Mouse (Mus musculus) lung, postnatal 10 days (tissue): ENCODE results near the gene Dlg5.

Source experiments
- DNase-seq: peaks from one replicate; pipeline ENCODE4 v3.0.0; 2021

Gene Dlg5

GRCm38 (mm10) chr14:24185514-24185913, 60.2 kb downstream of the Dlg5 start:
- no peak for DNase-seq

- DNase-seq: no peak
Observed at GRCm38 (mm10) chr14:24182955-24183354, 62.8 kb downstream of the Dlg5 start.

- peak; percentile 80 for DNase-seq
Observed at GRCm38 (mm10) chr14:24181811-24182506, 63.8 kb downstream of the Dlg5 start.

GRCm38 (mm10) chr14:24179466-24179991, 66.2 kb downstream of the Dlg5 start:
- DNase-seq: no peak

GRCm38 (mm10) chr14:24176609-24177008, 69.1 kb downstream of the Dlg5 start:
- no peak for DNase-seq

GRCm38 (mm10) chr14:24173326-24173725, 72.4 kb downstream of the Dlg5 start:
- no peak for DNase-seq

GRCm38 (mm10) chr14:24171639-24172311, 73.9 kb downstream of the Dlg5 start:
- peak; percentile 19 for DNase-seq

- no peak for DNase-seq
Observed at GRCm38 (mm10) chr14:24166046-24166445, 79.7 kb downstream of the Dlg5 start.

- no peak for DNase-seq
Observed at GRCm38 (mm10) chr14:24164721-24165367, 80.9 kb downstream of the Dlg5 start.

GRCm38 (mm10) chr14:24162856-24163255, 82.9 kb downstream of the Dlg5 start:
- DNase-seq: no peak

GRCm38 (mm10) chr14:24148892-24149291, 96.8 kb downstream of the Dlg5 start:
- DNase-seq: no peak

- no peak for DNase-seq
Observed at GRCm38 (mm10) chr14:24144821-24145220, 100.9 kb downstream of the Dlg5 start.

- no peak for DNase-seq
Observed at GRCm38 (mm10) chr14:24144421-24144820, 101.3 kb downstream of the Dlg5 start.

GRCm38 (mm10) chr14:24142926-24143430, 102.7 kb downstream of the Dlg5 start:
- no peak for DNase-seq

- no peak for DNase-seq
Observed at GRCm38 (mm10) chr14:24141727-24142126, 104.0 kb downstream of the Dlg5 start.

- no peak for DNase-seq
Observed at GRCm38 (mm10) chr14:24140297-24140812, 105.4 kb downstream of the Dlg5 start.

GRCm38 (mm10) chr14:24136908-24137307, 108.8 kb downstream of the Dlg5 start:
- no peak for DNase-seq

- DNase-seq: no peak
Observed at GRCm38 (mm10) chr14:24134623-24135290, 111.0 kb downstream of the Dlg5 start.

GRCm38 (mm10) chr14:24133801-24134200, 111.9 kb downstream of the Dlg5 start:
- DNase-seq: no peak

- DNase-seq: peak; percentile 58
Observed at GRCm38 (mm10) chr14:24132092-24132491, 113.6 kb downstream of the Dlg5 start.

GRCm38 (mm10) chr14:24125069-24125468, 120.7 kb downstream of the Dlg5 start:
- DNase-seq: no peak

- no peak for DNase-seq
Observed at GRCm38 (mm10) chr14:24124171-24124570, 121.5 kb downstream of the Dlg5 start.

- no peak for DNase-seq
Observed at GRCm38 (mm10) chr14:24106734-24107133, 139.0 kb downstream of the Dlg5 start.
